Mouse (Mus musculus) adipocyte (in vitro differentiated cells): Measurements from ENCODE around the gene Krt7.

Experiments
- DNase-seq: peaks from one replicate; pipeline ENCODE4 v3.0.0-alpha.2; 2016; ENCODE audit warnings: low spot score

Gene Krt7

GRCm38 (mm10) chr15:101376776-101377061 lies 34.1 kb upstream of the Krt7 start:
- no peak for DNase-seq

- no peak for DNase-seq
Measured at GRCm38 (mm10) chr15:101378646-101379045, 32.2 kb upstream of the Krt7 start.

- peak; percentile 64 for DNase-seq
Measured at GRCm38 (mm10) chr15:101381758-101382157, 29.1 kb upstream of the Krt7 start.

- no peak for DNase-seq
Measured at GRCm38 (mm10) chr15:101382811-101383210, 28.0 kb upstream of the Krt7 start.

GRCm38 (mm10) chr15:101384610-101385009 lies 26.2 kb upstream of the Krt7 start:
- no peak for DNase-seq

GRCm38 (mm10) chr15:101385064-101385463 lies 25.8 kb upstream of the Krt7 start:
- no peak for DNase-seq

- DNase-seq, result peak; percentile 24
Measured at GRCm38 (mm10) chr15:101387176-101387575, 23.7 kb upstream of the Krt7 start.

- DNase-seq, result no peak
Measured at GRCm38 (mm10) chr15:101388034-101388541, 22.8 kb upstream of the Krt7 start.

GRCm38 (mm10) chr15:101390203-101390602 lies 20.6 kb upstream of the Krt7 start:
- no peak for DNase-seq

- DNase-seq, result no peak
Measured at GRCm38 (mm10) chr15:101392251-101392650, 18.6 kb upstream of the Krt7 start.

- DNase-seq, result no peak
Measured at GRCm38 (mm10) chr15:101394908-101395307, 15.9 kb upstream of the Krt7 start.

- no peak for DNase-seq
Measured at GRCm38 (mm10) chr15:101396466-101396865, 14.4 kb upstream of the Krt7 start.

- no peak for DNase-seq
Measured at GRCm38 (mm10) chr15:101396921-101397320, 13.9 kb upstream of the Krt7 start.

- DNase-seq, result no peak
Measured at GRCm38 (mm10) chr15:101397683-101398082, 13.2 kb upstream of the Krt7 start.

GRCm38 (mm10) chr15:101398269-101398668 lies 12.6 kb upstream of the Krt7 start:
- DNase-seq, result no peak

GRCm38 (mm10) chr15:101412188-101412587 lies 1.3 kb downstream of the Krt7 start:
- DNase-seq, result no peak

GRCm38 (mm10) chr15:101413916-101414635 lies 3.2 kb downstream of the Krt7 start:
- no peak for DNase-seq

GRCm38 (mm10) chr15:101414807-101415565 lies 4.1 kb downstream of the Krt7 start:
- DNase-seq, result no peak

- no peak for DNase-seq
Measured at GRCm38 (mm10) chr15:101418950-101419349, 8.1 kb downstream of the Krt7 start.

GRCm38 (mm10) chr15:101420903-101421302 lies 10.1 kb downstream of the Krt7 start:
- no peak for DNase-seq

GRCm38 (mm10) chr15:101424914-101425313 lies 14.1 kb downstream of the Krt7 start:
- no peak for DNase-seq

GRCm38 (mm10) chr15:101436611-101437010 lies 25.8 kb downstream of the Krt7 start:
- no peak for DNase-seq

- DNase-seq, result no peak
Measured at GRCm38 (mm10) chr15:101438555-101438954, 27.7 kb downstream of the Krt7 start, which contains the start of gene Krt87. Krt87 (minus strand) TSS chr15:101438804.
